Mouse (Mus musculus) liver, postnatal 0 days (tissue): Measurements from ENCODE around the gene Slc37a4.

Experiments
- CTCF ChIP-seq: sonication (generic); IDR thresholded peaks from 2 replicates; pipeline ENCODE4 v1.5.1; 2016; ENCODE audit warnings: antibody characterized with exemption, low read depth
- EP300 ChIP-seq: IDR thresholded peaks from 2 replicates; pipeline ENCODE4 v1.6.1; 2016; ENCODE audit warnings: antibody characterized with exemption, low read depth, mild to moderate bottlenecking

GRCm38 (mm10) chr9:44357207-44357606, 39.4 kb upstream of the Slc37a4 start:
- peak; percentile 76 for TF ChIP-seq CTCF
- TF ChIP-seq EP300 = no peak
